Mouse (Mus musculus) forebrain, embryonic 13.5 days (tissue): ENCODE results near the gene Rab37. TPM values are rescaled to one million over a fixed set of nuclear protein-coding genes. Genes with fewer than 3 reads are reported as not detected.

Experiments
- ATAC-seq: fragments of 200-750 bp; cut with Nextera tagmentation; 2 replicates; pipeline ENCODE4 v1.8.0; 2017
- H3K27ac ChIP-seq: fragments of 300-500 bp; sonication (generic); 2 replicates; pipeline ENCODE4 v1.5.1; 2015; ENCODE audit warnings: inconsistent platforms, mild to moderate bottlenecking, moderate library complexity
- H3K27me3 ChIP-seq: fragments of 300-500 bp; sonication (generic); 2 replicates; pipeline ENCODE4 v1.6.1; 2015; ENCODE audit warnings: mild to moderate bottlenecking, inconsistent platforms
- H3K36me3 ChIP-seq: fragments of 300-500 bp; sonication (generic); 2 replicates; pipeline ENCODE4 v1.6.1; 2015; ENCODE audit warnings: mild to moderate bottlenecking, inconsistent platforms; ENCODE audit not compliant: poor library complexity, severe bottlenecking
- H3K4me1 ChIP-seq: fragments of 300-500 bp; sonication (generic); 2 replicates; pipeline ENCODE4 v1.6.1; 2015; ENCODE audit warnings: inconsistent platforms
- H3K4me2 ChIP-seq: fragments of 300-500 bp; sonication (generic); 2 replicates; pipeline ENCODE4 v1.6.1; 2015; ENCODE audit warnings: inconsistent platforms, mild to moderate bottlenecking, moderate library complexity
- H3K4me3 ChIP-seq: fragments of 300-500 bp; sonication (generic); 2 replicates; pipeline ENCODE4 v1.5.1; 2015; ENCODE audit warnings: mild to moderate bottlenecking, inconsistent platforms
- H3K9ac ChIP-seq: fragments of 300-500 bp; sonication (generic); 2 replicates; pipeline ENCODE4 v1.6.1; 2015; ENCODE audit warnings: mild to moderate bottlenecking, inconsistent platforms
- H3K9me3 ChIP-seq: fragments of 300-500 bp; sonication (generic); replicated peaks from 2 replicates; pipeline ENCODE4 v1.6.1; 2016; ENCODE audit warnings: inconsistent platforms
- WGBS: fragments of 180-500 bp; shearing (Covaris S2); methylation state at CpG from one replicate; pipeline ENCODE4 v1.1.7; 2015; 5-methylcytosine and 5-hydroxymethylcytosine counted together
- polyA plus RNA-seq: library from polyadenylated mRNA; unstranded; fragments of >200 nt; fragmentation: Nextera tagmentation; extraction: Ambion mirVana; gene quantifications from 2 replicates; pipeline ENCODE4 v1.2.1, GENCODE M21; 2015

The Rab37 gene
- polyA plus RNA-seq, 1 experiment from 2014 or later, result 0.76 TPM

DNA sequence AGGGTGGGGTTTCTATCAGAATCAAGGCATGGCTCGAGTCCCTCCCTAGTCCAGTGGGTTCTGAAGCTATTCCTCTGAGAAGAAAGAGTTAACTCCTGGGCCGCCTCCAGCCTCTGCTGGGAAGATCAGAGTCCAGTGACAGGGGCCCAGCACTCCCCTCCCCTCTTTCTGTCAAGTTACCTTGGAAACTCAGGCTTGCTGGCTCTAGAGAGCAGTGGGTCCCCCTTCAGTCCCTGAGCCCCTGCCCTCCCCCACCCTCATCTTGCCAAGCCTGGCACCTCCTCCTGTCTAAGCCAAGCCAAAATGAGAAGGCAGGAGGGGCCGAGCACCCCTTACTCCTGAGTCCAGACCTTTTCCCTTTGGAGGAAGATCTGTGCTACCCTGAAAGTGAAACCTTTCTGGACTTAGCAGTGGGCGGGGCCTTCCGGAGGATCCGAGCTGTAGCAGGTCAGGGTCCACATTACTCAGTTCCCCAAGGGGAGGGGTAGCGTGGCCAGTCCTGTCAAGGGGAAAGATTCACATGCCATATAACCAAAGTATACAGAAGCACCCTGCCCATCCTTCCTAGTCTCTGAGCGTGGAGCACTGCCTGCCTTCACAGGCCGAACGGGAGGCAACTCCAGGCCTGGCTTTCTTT, 86.4 kb downstream of the Rab37 start:
- Histone ChIP-seq H3K9ac (no peak overlapping the region; the same call in 1 of the 2 replicates), H3K4me3 (no peak overlapping the region), H3K27ac (peak overlapping the region; percentile 51), H3K36me3 (0 out of 2 replicates have a peak, but pooled peaks cover 3% of the 10 kb centered on the region), H3K27me3 (0 out of 2 replicates have a peak, but pooled peaks cover 14% of the 10 kb centered on the region), H3K4me1 (peaks cover 58% of the 10 kb centered on the region), H3K4me2 (peak overlapping the region; percentile 39), H3K9me3 (no peaks in the 10 kb centered on the region)
- 22% methylated on average over 10 of the region's 10 CpGs for WGBS
- ATAC-seq, result peak; percentile 59

GRCm38 (mm10) chr11:115178766-115179165, 87.5 kb downstream of the Rab37 start:
- H3K9ac ChIP-seq, result no peak overlapping the region
- WGBS, result 87% methylated on average over 2 of the region's 2 CpGs
- H3K27me3 ChIP-seq, result 0 out of 2 replicates have a peak, but pooled peaks cover 7% of the 10 kb centered on the region
- no peak overlapping the region for H3K4me3 ChIP-seq
- no peaks in the 10 kb centered on the region for H3K9me3 ChIP-seq
- ATAC-seq, result no peak
- no peak overlapping the region for H3K27ac ChIP-seq
- H3K4me2 ChIP-seq, result no peak overlapping the region
- peaks cover 47% of the 10 kb centered on the region for H3K4me1 ChIP-seq
- H3K36me3 ChIP-seq, result 0 out of 2 replicates have a peak, but pooled peaks cover 6% of the 10 kb centered on the region

GRCm38 (mm10) chr11:115179191-115179590, 88.0 kb downstream of the Rab37 start:
- no peak overlapping the region for H3K4me3 ChIP-seq
- WGBS, result 62% methylated on average over 6 of the region's 6 CpGs
- H3K27ac ChIP-seq, result no peak overlapping the region
- H3K9me3 ChIP-seq, result no peaks in the 10 kb centered on the region
- 0 out of 2 replicates have a peak, but pooled peaks cover 6% of the 10 kb centered on the region for H3K36me3 ChIP-seq
- H3K27me3 ChIP-seq, result 0 out of 2 replicates have a peak, but pooled peaks cover 3% of the 10 kb centered on the region
- H3K4me2 ChIP-seq, result no peak overlapping the region
- peak; percentile 46; the same call in 1 of the 2 replicates for ATAC-seq
- no peak overlapping the region for H3K9ac ChIP-seq
- H3K4me1 ChIP-seq, result peaks cover 43% of the 10 kb centered on the region

DNA sequence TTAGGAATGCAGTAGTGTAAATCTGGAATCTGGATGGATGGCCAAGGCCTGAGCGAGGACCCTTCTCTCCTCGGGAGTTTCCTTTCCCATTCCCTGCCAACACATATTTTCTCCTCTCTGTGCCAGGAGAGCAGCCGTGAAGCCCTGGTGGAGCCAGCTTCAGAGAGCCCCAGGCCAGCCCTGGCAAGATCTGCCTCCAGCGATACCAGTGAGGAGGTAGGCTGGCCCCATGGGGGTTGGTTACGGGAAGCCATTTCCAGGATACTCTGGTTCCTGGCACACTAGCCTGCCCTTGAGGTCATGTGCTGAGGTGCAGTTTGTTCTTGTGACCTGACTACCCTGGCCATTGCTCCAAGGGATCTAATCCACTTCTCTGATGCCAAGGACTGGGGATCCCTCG, 88.7 kb downstream of the Rab37 start:
- no peak overlapping the region for H3K4me2 ChIP-seq
- WGBS, result 99% methylated on average over 6 of the region's 6 CpGs
- 0 out of 2 replicates have a peak, but pooled peaks cover 6% of the 10 kb centered on the region for H3K36me3 ChIP-seq
- H3K27ac ChIP-seq, result no peak overlapping the region
- H3K9me3 ChIP-seq, result no peaks in the 10 kb centered on the region
- no peak for ATAC-seq
- no peak overlapping the region for H3K9ac ChIP-seq
- 0 out of 2 replicates have a peak, but pooled peaks cover 3% of the 10 kb centered on the region for H3K27me3 ChIP-seq
- no peak overlapping the region for H3K4me3 ChIP-seq
- peaks cover 40% of the 10 kb centered on the region for H3K4me1 ChIP-seq

DNA sequence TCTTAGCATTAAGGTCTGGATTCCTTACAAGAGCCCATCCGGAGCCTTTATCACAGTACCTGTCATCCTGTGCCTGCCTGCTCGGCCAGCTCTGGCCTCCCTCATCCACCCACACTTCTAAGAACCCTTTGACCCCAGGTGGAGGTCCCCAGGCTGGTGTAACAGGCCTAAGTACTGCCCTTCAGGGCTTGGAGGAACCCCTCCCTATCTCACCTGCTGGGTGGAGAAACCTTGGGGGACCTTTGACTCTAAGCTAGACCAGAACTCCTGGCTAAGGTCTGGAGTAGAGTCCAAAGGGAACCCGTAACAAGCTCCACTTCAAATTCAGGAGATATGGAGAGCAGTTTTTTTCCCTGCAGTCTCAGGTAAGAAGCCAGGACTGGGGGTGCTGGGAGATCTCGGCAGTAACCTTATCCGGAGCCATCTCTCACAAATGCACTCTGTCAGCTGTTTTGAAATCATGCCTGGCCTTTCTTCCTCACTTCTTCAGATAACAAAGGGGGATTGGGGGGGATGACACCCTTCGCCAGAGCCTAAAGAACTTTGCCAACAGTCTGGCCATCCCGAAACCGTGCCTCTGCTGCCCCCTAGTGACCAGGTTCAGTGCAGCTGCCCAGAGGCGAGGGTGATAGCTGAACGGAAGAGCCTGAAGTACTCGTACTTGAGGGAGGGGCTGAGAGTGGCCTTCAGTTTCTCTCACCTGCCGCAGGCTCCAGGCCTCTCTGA, 90.8 kb downstream of the Rab37 start:
- Histone ChIP-seq H3K27ac (no peak overlapping the region), H3K9ac (no peak overlapping the region), H3K36me3 (0 out of 2 replicates have a peak, but pooled peaks cover 6% of the 10 kb centered on the region), H3K4me2 (no peak overlapping the region), H3K4me1 (peaks cover 30% of the 10 kb centered on the region), H3K9me3 (no peaks in the 10 kb centered on the region), H3K27me3 (no peaks in the 10 kb centered on the region), H3K4me3 (no peak overlapping the region)
- 21% methylated on average over 12 of the region's 12 CpGs for WGBS
- ATAC-seq, result no peak

DNA sequence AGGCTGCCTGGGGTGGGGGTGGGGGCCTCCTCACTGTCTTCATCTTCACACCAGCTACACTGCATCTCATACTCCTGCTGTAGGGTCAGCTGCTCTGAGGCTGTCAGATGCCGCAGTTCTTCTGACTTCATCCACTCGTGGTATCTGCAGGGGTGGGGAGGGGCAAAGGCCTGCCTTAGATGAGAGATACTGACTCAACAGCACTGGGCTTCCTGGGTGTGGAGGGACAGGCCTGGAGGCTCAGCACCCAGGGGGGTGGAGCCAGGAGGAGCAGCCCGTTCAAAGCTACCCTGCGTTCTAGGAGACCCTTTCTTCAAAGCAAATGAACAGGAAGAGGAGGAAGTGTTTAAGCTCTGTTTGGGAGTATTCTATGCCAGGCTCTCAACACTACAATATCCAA, 93.7 kb downstream of the Rab37 start:
- Histone ChIP-seq H3K4me2 (no peak overlapping the region), H3K9me3 (no peaks in the 10 kb centered on the region), H3K4me3 (no peak overlapping the region), H3K4me1 (peaks cover 17% of the 10 kb centered on the region), H3K9ac (no peak overlapping the region), H3K27me3 (no peaks in the 10 kb centered on the region), H3K36me3 (0 out of 2 replicates have a peak, but pooled peaks cover 6% of the 10 kb centered on the region), H3K27ac (no peak overlapping the region)
- no peak for ATAC-seq
- WGBS, result 54% methylated on average over 4 of the region's 4 CpGs

DNA sequence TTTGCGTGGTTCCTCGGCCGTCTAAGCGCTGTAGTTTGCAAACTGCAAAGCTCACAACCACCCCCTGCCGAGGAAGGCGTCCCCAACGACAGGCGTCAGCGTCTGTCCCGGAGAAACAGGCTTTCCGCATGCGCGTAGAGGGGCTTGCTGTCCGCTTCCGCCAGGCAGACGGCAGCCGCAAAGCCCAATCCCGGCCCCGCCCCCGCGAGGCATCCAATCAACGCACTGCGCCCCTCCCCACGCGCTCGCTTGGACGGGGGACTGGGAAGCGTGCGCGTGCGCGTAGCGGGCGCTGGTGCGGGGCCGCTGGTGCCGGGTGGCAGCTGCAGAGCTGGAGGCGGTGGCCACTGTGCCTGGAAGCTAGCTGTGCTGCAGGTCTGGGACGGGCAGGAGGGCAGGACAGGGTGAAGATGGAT, 96.0 kb downstream of the Rab37 start, which contains the start of gene Tmem104:
Tmem104 (plus strand) TSS at position 264 of the 416 bp plus-strand sequence.
- peak within 1 kb of the TSS; percentile 68 for H3K27ac ChIP-seq
- WGBS, result 2% methylated on average over 39 of the region's 39 CpGs
- peak within 1 kb of the TSS; percentile 85 for H3K4me2 ChIP-seq
- H3K4me1 ChIP-seq, result peaks cover 16% of the 10 kb centered on the region
- peak within 1 kb of the TSS; percentile 75 for H3K9ac ChIP-seq
- no peaks in the 10 kb centered on the region for H3K27me3 ChIP-seq
- H3K9me3 ChIP-seq, result no peaks in the 10 kb centered on the region
- peak within 1 kb of the TSS; percentile 52 for H3K4me3 ChIP-seq
- ATAC-seq, result peak; percentile 96
- H3K36me3 ChIP-seq, result 0 out of 2 replicates have a peak, but pooled peaks cover 10% of the 10 kb centered on the region

- WGBS, result 8% methylated on average over 12 of the region's 12 CpGs
- Histone ChIP-seq H3K4me2 (peak within 1 kb of the TSS; percentile 85), H3K9me3 (no peaks in the 10 kb centered on the region), H3K4me1 (peaks cover 15% of the 10 kb centered on the region), H3K27me3 (no peaks in the 10 kb centered on the region), H3K9ac (peak within 1 kb of the TSS; percentile 75), H3K4me3 (peak within 1 kb of the TSS; percentile 52), H3K27ac (peak within 1 kb of the TSS; percentile 68), H3K36me3 (0 out of 2 replicates have a peak, but pooled peaks cover 10% of the 10 kb centered on the region)
- ATAC-seq, result peak; percentile 56
Observed at GRCm38 (mm10) chr11:115187693-115188092, 96.5 kb downstream of the Rab37 start, which contains the start of gene Nat9. Nat9 (minus strand) TSS chr11:115187859.

DNA sequence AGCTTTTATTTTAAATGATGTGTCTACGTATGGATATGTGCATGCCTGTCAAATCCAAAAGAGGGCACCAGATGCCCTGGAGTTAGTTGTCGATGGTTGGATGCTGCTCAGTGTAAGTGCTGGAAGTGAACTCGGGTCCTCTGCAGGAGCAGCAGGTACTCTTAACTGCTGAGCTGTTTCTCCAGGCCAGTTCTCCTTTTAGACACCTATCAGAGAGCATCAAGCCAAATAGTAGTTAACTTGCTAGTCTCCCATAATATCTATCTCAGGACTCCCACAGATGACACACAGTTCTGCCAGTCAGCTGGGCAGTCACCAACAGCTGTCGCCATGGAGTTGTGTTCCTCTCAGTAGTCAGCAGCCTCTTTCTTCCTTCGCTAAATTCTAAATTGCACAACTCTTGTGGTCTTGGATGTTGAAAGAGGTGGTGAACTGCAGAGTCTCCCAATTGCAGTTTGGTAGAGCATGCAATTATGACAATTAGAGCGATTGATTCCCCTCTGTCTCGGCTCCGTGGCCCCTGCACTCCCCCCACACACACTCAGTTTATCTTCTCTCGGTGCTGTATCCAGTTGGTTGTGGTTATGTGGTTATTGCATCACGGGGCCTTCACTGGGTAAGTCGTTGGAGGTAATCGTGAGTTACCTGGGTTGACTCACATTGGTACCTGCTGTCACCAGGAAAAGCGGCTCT, 97.5 kb downstream of the Rab37 start:
- Histone ChIP-seq H3K4me1 (peaks cover 15% of the 10 kb centered on the region), H3K9ac (no peak overlapping the region), H3K36me3 (0 out of 2 replicates have a peak, but pooled peaks cover 8% of the 10 kb centered on the region), H3K4me2 (peak overlapping the region; percentile 85), H3K27ac (no peak overlapping the region), H3K9me3 (no peaks in the 10 kb centered on the region), H3K4me3 (no peak overlapping the region), H3K27me3 (no peaks in the 10 kb centered on the region)
- WGBS, result 89% methylated on average over 13 of the region's 13 CpGs
- no peak for ATAC-seq

- Histone ChIP-seq H3K4me3 (no peak overlapping the region), H3K9me3 (no peaks in the 10 kb centered on the region), H3K27ac (no peak overlapping the region), H3K9ac (no peak overlapping the region), H3K4me1 (peaks cover 15% of the 10 kb centered on the region), H3K27me3 (no peaks in the 10 kb centered on the region), H3K4me2 (no peak overlapping the region), H3K36me3 (0 out of 2 replicates have a peak, but pooled peaks cover 7% of the 10 kb centered on the region)
- no peak for ATAC-seq
- WGBS, result 92% methylated on average over 6 of the region's 6 CpGs
Observed at GRCm38 (mm10) chr11:115189304-115189703, 98.1 kb downstream of the Rab37 start.

DNA sequence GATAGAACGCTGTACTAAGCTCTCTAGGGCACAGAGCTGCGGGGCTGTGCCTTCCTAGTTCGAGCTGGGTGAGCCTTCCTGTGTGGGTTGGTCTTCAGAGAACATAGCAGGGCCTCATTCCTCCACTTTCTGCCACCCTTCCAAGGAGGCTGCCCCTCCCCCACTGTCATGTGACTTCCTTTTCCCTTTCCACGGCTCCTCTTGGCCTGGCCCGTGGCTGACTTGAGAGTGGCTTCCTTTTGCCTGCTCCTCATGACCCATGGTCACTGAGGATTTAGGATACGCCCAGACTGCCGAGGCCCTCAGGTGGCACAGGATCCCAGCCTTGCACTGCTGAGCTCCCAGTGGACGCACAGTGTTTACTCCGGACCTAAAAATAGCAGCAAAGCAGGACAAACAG, 100.9 kb downstream of the Rab37 start:
- Histone ChIP-seq H3K27ac (no peak overlapping the region), H3K36me3 (0 out of 2 replicates have a peak, but pooled peaks cover 7% of the 10 kb centered on the region), H3K4me3 (no peak overlapping the region), H3K4me2 (no peak overlapping the region), H3K4me1 (peaks cover 9% of the 10 kb centered on the region), H3K9ac (no peak overlapping the region), H3K27me3 (no peaks in the 10 kb centered on the region), H3K9me3 (no peaks in the 10 kb centered on the region)
- WGBS, result 82% methylated on average over 9 of the region's 9 CpGs
- ATAC-seq, result no peak
